Mouse (Mus musculus) limb, embryonic 11.5 days (tissue): ENCODE measurements at regions not wholly inside any gene's neighbourhood (a gene's known extent, or its start where the extent isn't known, plus 50 kb on each side); places are given as distances from the start of the nearest gene placed in this dataset.
"Not testable (repeated sequence)": the region's sequence is repeated elsewhere in the genome, so short reads cannot be mapped to it uniquely, and the experiment has no call there.

Source experiments
- ATAC-seq: fragments of 200-750 bp; cut with Nextera tagmentation; 2 replicates; pipeline ENCODE4 v1.8.0; 2017; ENCODE audit warnings: low read depth; ENCODE audit not compliant: insufficient number of reproducible peaks, low FRiP score, low TSS enrichment
- DNase-seq: peaks from one replicate; pipeline ENCODE4 v3.0.0-alpha.2; 2015; ENCODE audit warnings: low spot score
- H3K27ac ChIP-seq: fragments of 300-500 bp; sonication (generic); replicated peaks from 2 replicates; pipeline ENCODE4 v1.5.1; 2014; ENCODE audit warnings: low read depth, mild to moderate bottlenecking, low read length
- H3K27me3 ChIP-seq: fragments of 300-500 bp; sonication (generic); 2 replicates; pipeline ENCODE4 v1.6.1; 2014; ENCODE audit warnings: mild to moderate bottlenecking, low read length, mixed read lengths; ENCODE audit not compliant: control insufficient read depth, insufficient read depth
- H3K36me3 ChIP-seq: fragments of 300-500 bp; sonication (generic); 2 replicates; pipeline ENCODE4 v1.6.1; 2014; ENCODE audit warnings: mild to moderate bottlenecking, low read length, moderate library complexity, mixed read lengths; ENCODE audit not compliant: control insufficient read depth, insufficient read depth
- H3K4me1 ChIP-seq: fragments of 300-500 bp; sonication (generic); 2 replicates; pipeline ENCODE4 v1.6.1; 2014; ENCODE audit warnings: low read length, mixed read lengths; ENCODE audit not compliant: control insufficient read depth, insufficient read depth
- H3K4me2 ChIP-seq: fragments of 300-500 bp; sonication (generic); 2 replicates; pipeline ENCODE4 v1.6.1; 2014; ENCODE audit warnings: low read depth, mild to moderate bottlenecking, moderate library complexity; ENCODE audit not compliant: severe bottlenecking
- H3K4me3 ChIP-seq: fragments of 300-500 bp; sonication (generic); 2 replicates; pipeline ENCODE4 v1.5.1; 2014; ENCODE audit warnings: low read depth, low read length
- H3K9ac ChIP-seq: fragments of 300-500 bp; sonication (generic); 2 replicates; pipeline ENCODE4 v1.6.1; 2014; ENCODE audit warnings: mild to moderate bottlenecking, low read length
- H3K9me3 ChIP-seq: fragments of 300-500 bp; sonication (generic); 2 replicates; pipeline ENCODE4 v1.6.1; 2016; ENCODE audit warnings: low read length; ENCODE audit not compliant: control insufficient read depth
- WGBS: fragments of 180-500 bp; shearing (Covaris S2); extraction: QIAGEN DNeasy Blood & Tissue Kit; methylation state at CpG from one replicate; pipeline ENCODE4 v1.1.7; 2014; 5-methylcytosine and 5-hydroxymethylcytosine counted together

DNA sequence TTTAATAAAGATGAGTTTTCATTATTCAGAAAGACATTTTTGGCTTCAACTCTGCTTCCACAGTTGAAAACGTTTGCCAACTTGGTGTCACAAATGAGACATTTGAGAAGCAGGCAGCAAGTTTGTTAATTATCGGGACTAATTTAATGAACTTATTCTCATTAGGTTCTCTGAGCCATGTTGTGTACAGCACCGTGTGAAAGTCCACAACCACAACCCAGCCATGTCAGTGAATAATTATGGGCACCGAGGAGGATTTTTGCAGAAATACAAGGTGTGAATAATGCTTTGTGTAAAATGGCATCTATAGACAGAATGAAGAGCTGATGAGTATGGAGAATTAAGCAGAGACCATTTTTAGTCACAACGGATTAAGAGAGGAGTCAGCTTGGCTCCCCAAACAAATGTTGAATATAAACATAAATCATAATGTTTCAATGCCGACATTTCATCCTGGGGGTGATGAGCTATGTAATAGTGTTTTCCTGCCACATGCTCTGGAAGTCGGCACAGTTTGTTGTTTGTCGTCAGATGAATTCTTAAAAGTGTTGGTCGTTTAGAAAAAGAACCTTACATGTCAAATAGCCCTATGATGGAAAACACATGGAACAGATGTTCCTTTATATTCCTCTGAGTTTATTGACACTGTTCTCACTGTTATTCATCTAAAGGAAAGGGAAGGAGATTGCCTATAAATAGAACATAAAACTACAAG, 234.5 kb upstream of the Cdh8 start:
- Histone ChIP-seq H3K27me3 (no peaks in the 10 kb centered on the region), H3K9ac (no peak overlapping the region), H3K4me2 (no peak overlapping the region), H3K36me3 (no peaks in the 10 kb centered on the region), H3K9me3 (no peaks in the 10 kb centered on the region), H3K4me1 (no peaks in the 10 kb centered on the region), H3K27ac (no peak overlapping the region), H3K4me3 (no peak overlapping the region)
- DNase-seq: no peak
- 62% methylated on average over 9 of the region's 9 CpGs for WGBS
- no peak for ATAC-seq

- Histone ChIP-seq H3K4me3 (no peak overlapping the region), H3K27ac (no peak overlapping the region), H3K9ac (no peak overlapping the region), H3K4me2 (no peak overlapping the region), H3K27me3 (no peaks in the 10 kb centered on the region), H3K9me3 (no peaks in the 10 kb centered on the region), H3K4me1 (no peaks in the 10 kb centered on the region), H3K36me3 (no peaks in the 10 kb centered on the region)
- ATAC-seq: no peak
- WGBS: 88% methylated on average over 3 of the region's 3 CpGs
- DNase-seq: no peak
Observed at GRCm38 (mm10) chr8:99640543-99640942, 224.3 kb upstream of the Cdh8 start.

DNA sequence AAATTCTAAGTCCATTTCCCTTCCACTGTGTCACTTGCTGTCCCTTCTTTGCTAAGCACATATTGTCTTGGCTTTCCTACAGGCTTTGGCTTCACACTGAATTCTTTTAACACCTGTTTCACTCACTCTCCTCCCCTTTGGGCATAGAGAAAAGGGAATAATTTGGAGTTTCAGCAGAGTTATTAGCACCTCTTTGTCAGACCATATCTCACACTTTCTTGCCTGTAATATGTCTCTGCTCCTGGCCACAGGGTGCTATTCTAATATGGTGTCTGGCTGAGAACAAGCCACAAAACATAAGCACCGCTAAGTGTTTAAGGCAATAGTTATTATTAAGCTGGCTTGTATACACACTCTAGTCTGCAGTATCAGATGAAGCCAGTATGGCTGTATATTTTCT, 214.7 kb upstream of the Cdh8 start:
- H3K27ac ChIP-seq, H3K4me1 ChIP-seq, H3K9ac ChIP-seq, H3K27me3 ChIP-seq, H3K9me3 ChIP-seq, H3K36me3 ChIP-seq, H3K4me2 ChIP-seq, H3K4me3 ChIP-seq, DNase-seq, ATAC-seq: not testable (repeated sequence)
- WGBS: 73% methylated on average over 1 of the region's 1 CpGs

GRCm38 (mm10) chr8:99621626-99622025, 205.4 kb upstream of the Cdh8 start:
- Histone ChIP-seq H3K9ac (no peak overlapping the region), H3K27me3 (no peaks in the 10 kb centered on the region), H3K27ac (no peak overlapping the region), H3K4me3 (no peak overlapping the region), H3K36me3 (no peaks in the 10 kb centered on the region), H3K4me1 (no peaks in the 10 kb centered on the region), H3K9me3 (no peaks in the 10 kb centered on the region), H3K4me2 (no peak overlapping the region)
- 48% methylated on average over 2 of the region's 2 CpGs for WGBS
- no peak for DNase-seq
- ATAC-seq: no peak

GRCm38 (mm10) chr8:99604327-99604726, 188.1 kb upstream of the Cdh8 start:
- not testable (repeated sequence) for H3K9ac ChIP-seq, H3K27ac ChIP-seq, DNase-seq, ATAC-seq, H3K27me3 ChIP-seq, H3K4me1 ChIP-seq, H3K36me3 ChIP-seq, H3K9me3 ChIP-seq, H3K4me3 ChIP-seq, H3K4me2 ChIP-seq
- 56% methylated on average over 2 of the region's 2 CpGs for WGBS

GRCm38 (mm10) chr8:99591308-99592004, 175.2 kb upstream of the Cdh8 start:
- WGBS: 84% methylated on average over 2 of the region's 2 CpGs
- Histone ChIP-seq H3K27me3 (no peaks in the 10 kb centered on the region), H3K36me3 (no peaks in the 10 kb centered on the region), H3K27ac (no peak overlapping the region), H3K4me1 (no peaks in the 10 kb centered on the region), H3K9ac (no peak overlapping the region), H3K4me2 (no peak overlapping the region), H3K9me3 (no peaks in the 10 kb centered on the region), H3K4me3 (no peak overlapping the region)
- ATAC-seq: no peak
- no peak for DNase-seq

DNA sequence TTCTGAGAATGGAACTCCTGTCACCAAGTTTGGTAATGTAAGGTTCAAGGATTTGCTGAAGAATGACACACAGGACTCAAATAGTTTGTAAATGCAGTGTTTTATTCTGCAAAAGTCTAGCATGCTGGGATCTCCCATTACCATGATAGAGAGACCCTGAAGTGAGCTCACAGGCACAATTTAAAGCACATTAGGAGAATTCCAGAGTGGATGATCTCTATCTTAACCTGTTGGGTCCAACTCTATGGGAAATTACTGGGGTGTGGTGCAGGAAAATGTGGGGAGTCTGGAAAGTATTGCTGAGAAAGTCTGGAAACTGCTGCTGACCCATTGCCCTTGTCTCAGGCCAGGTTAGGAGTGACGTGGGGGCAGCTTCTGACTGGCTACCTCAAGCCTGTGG, 127.8 kb upstream of the Cdh8 start:
- DNase-seq (no peak), ATAC-seq (no peak)
- no peaks in the 10 kb centered on the region for H3K4me1 ChIP-seq
- H3K27me3 ChIP-seq: no peaks in the 10 kb centered on the region
- H3K27ac ChIP-seq: no peak overlapping the region
- H3K4me3 ChIP-seq: no peak overlapping the region
- H3K36me3 ChIP-seq: no peaks in the 10 kb centered on the region
- H3K9ac ChIP-seq: no peak overlapping the region
- H3K4me2 ChIP-seq: no peak overlapping the region
- no peaks in the 10 kb centered on the region for H3K9me3 ChIP-seq
- 68% methylated on average over 1 of the region's 1 CpGs for WGBS

GRCm38 (mm10) chr8:99532686-99533415, 116.6 kb upstream of the Cdh8 start:
- Histone ChIP-seq H3K9ac (no peak overlapping the region), H3K36me3 (no peaks in the 10 kb centered on the region), H3K4me1 (no peaks in the 10 kb centered on the region), H3K27ac (no peak overlapping the region), H3K27me3 (no peaks in the 10 kb centered on the region), H3K4me3 (no peak overlapping the region), H3K4me2 (no peak overlapping the region), H3K9me3 (no peaks in the 10 kb centered on the region)
- WGBS: 90% methylated on average over 8 of the region's 8 CpGs
- DNase-seq: no peak
- ATAC-seq: no peak
